Mouse (Mus musculus) thymus, adult 2 months (tissue): ENCODE measurements at regions not wholly inside any gene's neighbourhood (a gene's known extent, or its start where the extent isn't known, plus 50 kb on each side); places are given as distances from the start of the nearest gene placed in this dataset.

ENCODE experiments used
- DNase-seq: peaks from one replicate; pipeline ENCODE4 v3.0.0; 2021
- H3K27ac ChIP-seq: fragments of 200-500 bp; 2 replicates; pipeline ENCODE4 v1.5.1; 2012; ENCODE audit warnings: low read length, control low read depth; ENCODE audit not compliant: control insufficient read depth, insufficient read depth
- H3K27me3 ChIP-seq: fragments of 200-500 bp; 2 replicates; pipeline ENCODE4 v1.6.1; 2012; ENCODE audit warnings: mild to moderate bottlenecking, low read length, moderate library complexity, mixed read lengths; ENCODE audit not compliant: control insufficient read depth, insufficient read depth
- H3K36me3 ChIP-seq: fragments of 200-500 bp; 2 replicates; pipeline ENCODE4 v1.6.1; 2012; ENCODE audit warnings: mild to moderate bottlenecking, low read length, moderate library complexity; ENCODE audit not compliant: control insufficient read depth, insufficient read depth
- H3K4me1 ChIP-seq: fragments of 200-500 bp; replicated peaks from 2 replicates; pipeline ENCODE4 v1.6.1; 2012; ENCODE audit warnings: low read length; ENCODE audit not compliant: control insufficient read depth, insufficient read depth
- H3K4me3 ChIP-seq: fragments of 200-500 bp; 2 replicates; pipeline ENCODE4 v1.5.1; 2012; ENCODE audit warnings: mild to moderate bottlenecking, low read length, control low read depth, moderate library complexity; ENCODE audit not compliant: control insufficient read depth, insufficient read depth
- CTCF ChIP-seq: fragments of 200-500 bp; IDR thresholded peaks from 2 replicates; pipeline ENCODE4 v1.5.1; 2012; ENCODE audit warnings: mild to moderate bottlenecking, control low read depth, low read length, moderate library complexity, borderline replicate concordance; ENCODE audit not compliant: control insufficient read depth, poor library complexity, insufficient read depth; ENCODE audit errors: extremely low read depth
- POLR2A ChIP-seq: fragments of 200-500 bp; IDR thresholded peaks from 2 replicates; pipeline ENCODE4 v1.6.1; 2012; ENCODE audit warnings: mild to moderate bottlenecking, low read length, control low read depth, moderate library complexity; ENCODE audit not compliant: control insufficient read depth, poor library complexity, insufficient read depth; ENCODE audit errors: extremely low read depth
- WGBS: fragments of 180-500 bp; shearing (Covaris S2); methylation state at CpG from one replicate; pipeline ENCODE4 v1.1.7; 2018; 5-methylcytosine and 5-hydroxymethylcytosine counted together

GRCm38 (mm10) chr13:52096506-52096905 lies 250.0 kb downstream of the Gadd45g start:
- H3K4me3 ChIP-seq: peak overlapping the region; percentile 32
- peak overlapping the region; percentile 58 for H3K27ac ChIP-seq
- no peaks in the 10 kb centered on the region for H3K36me3 ChIP-seq
- WGBS: 68% methylated on average over 7 of the region's 7 CpGs
- H3K4me1 ChIP-seq: peaks cover 29% of the 10 kb centered on the region
- no peaks in the 10 kb centered on the region for H3K27me3 ChIP-seq
- DNase-seq: no peak
- TF ChIP-seq CTCF: no peak
- TF ChIP-seq POLR2A: no peak

GRCm38 (mm10) chr13:52105989-52106642 lies 259.6 kb downstream of the Gadd45g start:
- H3K27ac ChIP-seq: no peak overlapping the region
- no peaks in the 10 kb centered on the region for H3K27me3 ChIP-seq
- TF ChIP-seq CTCF (no peak), POLR2A (no peak)
- DNase-seq: no peak
- WGBS: 46% methylated on average over 9 of the region's 9 CpGs
- no peaks in the 10 kb centered on the region for H3K36me3 ChIP-seq
- no peak overlapping the region for H3K4me3 ChIP-seq
- H3K4me1 ChIP-seq: 0 out of 2 replicates have a peak, but pooled peaks cover 4% of the 10 kb centered on the region

- Histone ChIP-seq H3K27me3 (no peaks in the 10 kb centered on the region), H3K36me3 (no peaks in the 10 kb centered on the region), H3K4me1 (0 out of 2 replicates have a peak, but pooled peaks cover 2% of the 10 kb centered on the region), H3K27ac (no peak overlapping the region), H3K4me3 (no peak overlapping the region)
- no peak for TF ChIP-seq CTCF
- no peak for TF ChIP-seq POLR2A
- DNase-seq: no peak
- WGBS: 85% methylated on average over 8 of the region's 8 CpGs
These were observed 262.0 kb downstream of the Gadd45g start for GRCm38 (mm10) chr13:52108349-52108921.

- no peaks in the 10 kb centered on the region for H3K36me3 ChIP-seq
- H3K4me1 ChIP-seq: 0 out of 2 replicates have a peak, but pooled peaks cover 2% of the 10 kb centered on the region
- H3K27ac ChIP-seq: no peak overlapping the region
- 77% methylated on average over 17 of the region's 17 CpGs for WGBS
- no peak for TF ChIP-seq CTCF
- H3K4me3 ChIP-seq: no peak overlapping the region
- H3K27me3 ChIP-seq: no peaks in the 10 kb centered on the region
- DNase-seq: no peak
These were observed 262.7 kb downstream of the Gadd45g start for GRCm38 (mm10) chr13:52109039-52109759.

- no peak overlapping the region for H3K4me3 ChIP-seq
- H3K27ac ChIP-seq: no peak overlapping the region
- no peaks in the 10 kb centered on the region for H3K27me3 ChIP-seq
- no peak for DNase-seq
- H3K4me1 ChIP-seq: peaks cover 7% of the 10 kb centered on the region; the same call in 1 of the 2 replicates
- WGBS: 77% methylated on average over 9 of the region's 9 CpGs
- TF ChIP-seq CTCF (no peak), POLR2A (no peak)
- no peaks in the 10 kb centered on the region for H3K36me3 ChIP-seq
These were observed 264.3 kb downstream of the Gadd45g start for GRCm38 (mm10) chr13:52110750-52111149.

GRCm38 (mm10) chr13:52113549-52113948 lies 267.1 kb downstream of the Gadd45g start:
- no peaks in the 10 kb centered on the region for H3K27me3 ChIP-seq
- 80% methylated on average over 8 of the region's 8 CpGs for WGBS
- H3K27ac ChIP-seq: no peak overlapping the region
- TF ChIP-seq POLR2A (no peak), CTCF (no peak)
- H3K36me3 ChIP-seq: no peaks in the 10 kb centered on the region
- H3K4me1 ChIP-seq: peaks cover 6% of the 10 kb centered on the region; the same call in 1 of the 2 replicates
- no peak overlapping the region for H3K4me3 ChIP-seq
- no peak for DNase-seq
